Mouse (Mus musculus) lung, adult 2 months (tissue): ENCODE measurements around the gene Pkig. TPM values are rescaled to one million over a fixed set of nuclear protein-coding genes. Genes with fewer than 3 reads are reported as not detected.
A peak's percentile ranks its signal among the peaks of the same experiment; 100 is the strongest.
"Not testable (repeated sequence)": the region's sequence is repeated elsewhere in the genome, so short reads cannot be mapped to it uniquely, and the experiment has no call there.

Source experiments
- DNase-seq: peaks from one replicate; pipeline ENCODE4 v3.0.0; 2022
- H3K4me1 ChIP-seq: fragments of 200-500 bp; 2 replicates; pipeline ENCODE4 v1.6.1; 2011; ENCODE audit warnings: low read length; ENCODE audit not compliant: control insufficient read depth, insufficient read depth
- H3K4me3 ChIP-seq: fragments of 200-500 bp; replicated peaks from 2 replicates; pipeline ENCODE3; 2011; ENCODE audit warnings: low read depth, mild to moderate bottlenecking, control low read depth, low read length; ENCODE audit errors: extremely low read depth
- CTCF ChIP-seq: fragments of 200-500 bp; IDR thresholded peaks from 2 replicates; pipeline ENCODE4 v1.5.1; 2011; ENCODE audit warnings: mild to moderate bottlenecking, low read length, control low read depth; ENCODE audit not compliant: insufficient read depth
- POLR2A ChIP-seq: fragments of 200-500 bp; IDR thresholded peaks from 2 replicates; pipeline ENCODE4 v1.6.1; 2011; ENCODE audit warnings: low read depth, mild to moderate bottlenecking, control low read depth, low read length, borderline replicate concordance; ENCODE audit errors: extremely low read depth
- WGBS: fragments of 180-500 bp; shearing (Covaris S2); methylation state at CpG from one replicate; pipeline ENCODE4 v1.1.7; 2018; 5-methylcytosine and 5-hydroxymethylcytosine counted together
- polyA plus RNA-seq: library from polyadenylated mRNA; depleted of rRNA; stranded (reverse); fragments of >200 nt; gene quantifications from 2 replicates; pipeline ENCODE4 v1.2.3, GENCODE M21; 2012

Pkig gene
- polyA plus RNA-seq, 1 experiment = 167 TPM

DNA sequence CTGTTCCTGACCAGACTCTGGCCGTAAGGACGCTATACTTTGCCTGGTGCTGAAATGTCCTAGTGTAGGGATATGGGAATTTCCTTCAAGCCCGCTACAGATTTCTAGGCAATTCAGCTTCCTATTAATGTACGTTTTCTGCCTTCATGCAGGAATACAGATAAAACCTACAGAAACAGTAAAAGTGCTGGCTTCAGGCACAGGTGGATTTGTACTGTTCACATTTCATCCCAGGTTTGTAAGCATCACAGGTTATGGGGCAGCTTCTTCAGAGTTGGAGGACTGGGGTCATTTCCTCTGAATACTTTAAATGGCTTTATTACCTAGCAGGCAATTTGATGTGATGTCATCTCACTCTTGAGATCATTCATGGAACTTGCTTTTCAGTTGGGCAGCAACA lies 40.3 kb upstream of the Pkig start:
- Histone ChIP-seq H3K4me1 (no peaks in the 10 kb centered on the region), H3K4me3 (no peak overlapping the region)
- no peak for DNase-seq
- 93% methylated on average over 4 of the region's 4 CpGs for WGBS
- no peak for TF ChIP-seq CTCF

DNA sequence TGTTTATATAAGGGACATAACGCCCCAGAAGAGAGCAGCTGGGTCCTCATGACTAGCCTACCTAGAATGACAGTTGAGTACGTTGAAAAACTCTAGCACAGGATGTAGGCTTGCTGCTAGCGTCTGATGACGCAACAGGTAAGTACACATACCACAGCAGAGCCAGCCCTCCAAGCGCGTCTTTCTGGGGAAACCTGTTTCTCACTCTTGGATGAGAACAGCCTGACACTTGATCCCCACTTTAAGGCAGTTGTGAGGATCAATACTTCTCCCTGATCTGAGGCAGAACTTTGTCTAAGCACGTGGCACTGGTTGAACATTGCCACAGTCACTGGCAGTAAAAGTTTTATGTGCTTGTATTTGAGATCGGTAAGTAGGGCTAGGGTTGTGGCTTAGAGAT lies 37.7 kb upstream of the Pkig start:
- no peaks in the 10 kb centered on the region for H3K4me1 ChIP-seq
- no peak overlapping the region for H3K4me3 ChIP-seq
- 66% methylated on average over 8 of the region's 8 CpGs for WGBS
- TF ChIP-seq CTCF (no peak), POLR2A (no peak)
- DNase-seq = peak; percentile 35

DNA sequence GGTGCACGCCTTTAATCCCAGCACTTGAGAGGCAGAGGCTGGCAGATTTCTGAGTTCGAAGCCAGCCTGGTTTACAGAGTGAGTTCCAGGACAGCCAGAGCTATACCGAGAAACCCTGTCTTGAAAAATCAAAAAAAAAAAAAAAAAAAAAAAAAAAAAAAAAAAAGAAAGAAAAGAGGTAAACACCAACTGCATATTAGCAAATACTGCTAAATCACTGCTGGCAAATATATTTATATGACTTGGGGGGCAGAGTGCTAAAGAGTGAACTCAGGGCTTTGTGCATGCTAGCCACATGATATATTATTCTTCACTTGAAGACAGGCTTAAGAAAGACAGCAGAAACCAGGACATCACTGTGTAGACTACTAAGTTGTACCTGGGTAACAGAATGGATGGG lies 36.8 kb upstream of the Pkig start:
- H3K4me3 ChIP-seq, DNase-seq, H3K4me1 ChIP-seq: not testable (repeated sequence)
- WGBS = 88% methylated on average over 3 of the region's 3 CpGs

DNA sequence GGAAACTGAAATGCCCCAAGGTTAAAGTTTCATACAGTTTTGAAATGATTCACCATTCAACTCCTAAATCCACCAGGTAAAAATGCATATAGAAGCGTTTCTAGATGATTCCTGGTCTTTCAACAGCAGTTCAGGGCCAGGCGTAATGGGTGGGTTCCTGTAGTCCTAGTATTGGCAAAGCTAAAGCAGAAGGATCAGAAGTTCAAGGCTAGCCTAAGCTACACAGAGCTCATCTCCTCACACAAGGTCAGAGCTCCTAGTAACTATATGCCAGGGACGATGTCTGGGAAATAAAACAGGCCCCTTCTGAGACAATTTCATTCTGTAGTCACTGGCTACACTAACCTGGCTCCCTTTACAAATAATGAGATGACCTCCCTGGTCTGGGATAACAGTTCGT lies 27.0 kb upstream of the Pkig start:
- DNase-seq = no peak
- TF ChIP-seq CTCF (no peak), POLR2A (no peak)
- no peaks in the 10 kb centered on the region; the same call in none of the 2 replicates for H3K4me1 ChIP-seq
- H3K4me3 ChIP-seq = no peak overlapping the region
- 97% methylated on average over 4 of the region's 4 CpGs for WGBS

DNA sequence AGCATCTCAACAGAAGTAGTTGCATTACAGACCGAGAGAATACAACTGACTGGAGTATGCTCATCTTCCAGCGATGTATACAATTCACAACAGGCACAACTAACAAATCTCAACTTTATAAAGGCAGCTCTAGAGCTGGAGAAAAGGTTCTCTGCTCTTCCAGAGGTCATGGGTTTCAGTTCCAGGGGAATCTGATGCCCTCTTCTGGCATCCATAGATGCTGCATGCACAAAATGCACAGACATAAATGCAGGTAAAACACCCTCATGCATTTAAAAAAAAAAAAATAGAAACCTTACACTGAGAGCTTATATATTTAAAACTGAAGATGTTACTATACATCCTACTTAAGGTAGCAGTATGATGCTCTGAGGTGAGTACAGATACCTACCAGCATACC lies 26.5 kb upstream of the Pkig start:
- no peak overlapping the region for H3K4me3 ChIP-seq

DNA sequence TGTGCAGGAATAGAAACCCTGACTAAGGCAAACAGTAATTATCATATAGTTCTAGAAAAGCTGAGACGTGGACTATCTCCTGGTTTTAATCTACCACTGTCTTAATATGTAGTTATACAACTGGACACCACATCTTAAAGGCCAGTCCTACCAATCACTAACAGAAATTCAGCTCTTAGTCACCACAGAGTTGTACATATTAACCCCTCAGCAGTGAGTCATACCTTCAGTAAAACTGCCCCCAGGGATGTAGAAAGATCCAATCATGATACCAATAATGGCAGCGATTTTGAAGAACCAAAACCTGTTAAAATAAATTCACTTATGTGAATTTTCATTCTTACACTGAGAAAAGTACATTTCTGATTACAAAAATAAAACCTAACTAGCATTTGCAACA lies 24.0 kb upstream of the Pkig start:
- 91% methylated on average over 2 of the region's 2 CpGs for WGBS
- no peak for DNase-seq
- TF ChIP-seq CTCF (no peak), POLR2A (no peak)
- no peak overlapping the region for H3K4me3 ChIP-seq
- H3K4me1 ChIP-seq = peaks cover 24% of the 10 kb centered on the region

More for the DNA sequence above, 26.5 kb upstream of the Pkig start:
- no peak for DNase-seq
- peaks cover 2% of the 10 kb centered on the region for H3K4me1 ChIP-seq
- WGBS = 99% methylated on average over 2 of the region's 2 CpGs
- TF ChIP-seq POLR2A (no peak), CTCF (no peak)

DNA sequence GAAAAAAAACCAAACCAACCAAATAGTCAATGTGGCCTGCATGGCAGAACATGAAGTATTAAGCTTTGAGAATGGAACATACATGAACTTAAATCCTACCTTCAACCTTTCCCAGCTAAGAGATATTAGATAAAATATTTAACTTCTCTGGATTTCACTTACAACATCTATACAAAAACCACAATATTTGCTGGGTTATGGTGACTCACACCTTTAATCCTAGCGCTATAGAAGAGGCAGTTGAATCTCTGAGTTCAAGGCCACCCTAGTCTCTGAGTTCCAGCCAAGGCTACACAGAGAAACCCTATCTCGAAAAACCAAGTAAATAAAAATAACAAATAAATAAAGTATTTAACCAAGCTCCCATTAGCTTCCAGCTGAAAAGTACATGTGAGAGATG lies 22.1 kb upstream of the Pkig start:
- Histone ChIP-seq H3K4me1 (peaks cover 36% of the 10 kb centered on the region), H3K4me3 (no peak overlapping the region)
- WGBS = 74% methylated on average over 2 of the region's 2 CpGs
- TF ChIP-seq CTCF (no peak), POLR2A (no peak)
- no peak for DNase-seq

DNA sequence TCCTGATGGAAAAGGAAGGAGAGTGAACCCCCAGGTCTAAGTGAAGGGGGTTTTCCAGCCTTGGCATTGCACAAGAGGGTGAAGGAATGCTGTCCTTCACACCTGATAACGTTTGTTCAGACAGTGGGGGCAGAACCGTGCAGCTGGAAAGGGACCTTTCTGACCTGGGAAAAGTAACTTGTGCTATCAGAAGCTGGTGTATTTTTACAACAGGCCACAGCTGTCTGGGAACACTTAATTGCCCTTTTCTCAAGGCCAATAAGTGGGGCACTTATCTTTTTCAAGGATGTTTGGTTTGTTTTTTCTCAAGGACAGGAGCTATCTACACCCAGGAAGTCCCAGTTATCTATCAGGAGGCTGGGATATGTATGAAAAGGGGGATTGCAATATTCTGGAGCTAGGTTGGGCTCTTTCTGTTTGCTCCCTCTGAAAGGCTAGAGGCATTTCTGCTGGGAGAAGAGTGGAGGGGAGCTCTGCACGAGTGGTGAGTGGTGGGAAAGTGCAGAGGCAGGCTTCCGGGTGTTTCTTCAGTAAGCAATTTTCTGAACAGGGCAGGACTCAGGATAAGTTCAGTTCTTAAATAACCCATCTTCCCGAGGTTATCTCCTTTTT lies 20.4 kb upstream of the Pkig start:
- DNase-seq = no peak
- Histone ChIP-seq H3K4me3 (no peak overlapping the region), H3K4me1 (peaks cover 44% of the 10 kb centered on the region)
- 5% methylated on average over 5 of the region's 5 CpGs for WGBS
- TF ChIP-seq CTCF (no peak), POLR2A (no peak)

DNA sequence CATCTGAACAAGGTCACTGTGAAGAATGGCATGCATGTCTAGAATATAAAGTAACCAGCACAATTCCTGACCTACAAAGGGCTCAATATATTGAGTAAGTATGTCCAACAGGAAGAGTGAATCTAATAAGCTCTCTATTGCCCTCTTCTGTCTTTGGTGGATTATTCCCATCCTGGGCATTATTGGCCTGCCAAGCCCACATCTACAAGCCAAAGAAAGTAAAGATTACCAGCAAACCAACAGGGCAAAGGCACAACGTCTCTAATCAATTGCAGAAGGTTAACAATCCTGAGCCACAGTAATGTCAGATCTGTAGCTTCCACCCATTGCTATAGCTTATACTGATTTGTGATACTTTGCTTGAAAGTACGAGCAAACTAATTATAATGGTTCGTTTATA lies 17.7 kb upstream of the Pkig start:
- 41% methylated on average over 3 of the region's 3 CpGs for WGBS
- TF ChIP-seq CTCF = 0 out of 2 replicates have a peak, but pooled peaks have one; percentile 0
- no peak for TF ChIP-seq POLR2A
- DNase-seq = no peak
- Histone ChIP-seq H3K4me1 (peaks cover 44% of the 10 kb centered on the region), H3K4me3 (no peak overlapping the region)

DNA sequence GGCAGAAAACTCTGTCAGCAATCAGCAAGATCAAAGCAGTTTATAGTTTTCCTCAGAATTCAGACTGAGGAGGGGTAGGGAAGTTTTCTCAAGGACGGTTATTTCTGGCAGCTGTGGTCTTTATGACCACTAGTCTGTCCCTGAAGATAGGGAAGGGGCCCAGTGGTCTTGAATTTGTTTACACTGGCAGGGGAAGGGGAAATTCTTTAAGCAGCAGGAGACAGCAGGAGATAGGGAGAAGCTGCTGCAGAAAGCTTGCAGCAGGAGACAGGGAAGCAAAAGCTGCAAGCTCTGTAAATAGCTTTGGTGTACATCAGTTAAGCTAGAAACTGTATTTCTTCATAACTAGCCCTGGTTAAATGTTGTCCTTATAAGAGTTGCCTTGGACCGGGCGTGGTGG lies 16.5 kb upstream of the Pkig start:
- peaks cover 42% of the 10 kb centered on the region for H3K4me1 ChIP-seq
- no peak for DNase-seq
- WGBS = 35% methylated on average over 3 of the region's 3 CpGs
- TF ChIP-seq POLR2A (no peak), CTCF (no peak)
- no peak overlapping the region for H3K4me3 ChIP-seq
